Mouse (Mus musculus) limb, embryonic 14.5 days (tissue): ENCODE results near the gene Mapk3. TPM values are rescaled to one million over a fixed set of nuclear protein-coding genes. Genes with fewer than 3 reads are reported as not detected.

Source experiments
- ATAC-seq: fragments of 200-750 bp; cut with Nextera tagmentation; 2 replicates; pipeline ENCODE4 v1.8.0; 2017; ENCODE audit warnings: low read depth, moderate number of reproducible peaks, moderate TSS enrichment; ENCODE audit not compliant: low FRiP score
- DNase-seq: peaks from one replicate; pipeline ENCODE4 v3.0.0-alpha.2; 2015; ENCODE audit warnings: low spot score
- H3K27ac ChIP-seq: fragments of 300-500 bp; sonication (generic); replicated peaks from 2 replicates; pipeline ENCODE4 v1.5.1; 2014; ENCODE audit warnings: low read depth, mild to moderate bottlenecking, low read length, moderate library complexity, mixed read lengths
- H3K27me3 ChIP-seq: fragments of 300-500 bp; sonication (generic); 2 replicates; pipeline ENCODE4 v1.6.1; 2014; ENCODE audit warnings: low read length, mixed read lengths; ENCODE audit not compliant: control insufficient read depth, insufficient read depth
- H3K36me3 ChIP-seq: fragments of 300-500 bp; sonication (generic); 2 replicates; pipeline ENCODE4 v1.6.1; 2014; ENCODE audit warnings: mild to moderate bottlenecking, low read length, moderate library complexity, mixed read lengths; ENCODE audit not compliant: control insufficient read depth, insufficient read depth
- H3K4me1 ChIP-seq: fragments of 300-500 bp; sonication (generic); 2 replicates; pipeline ENCODE4 v1.6.1; 2014; ENCODE audit warnings: antibody characterized with exemption, low read length, mixed read lengths; ENCODE audit not compliant: control insufficient read depth, insufficient read depth
- H3K4me2 ChIP-seq: fragments of 300-500 bp; sonication (generic); replicated peaks from 2 replicates; pipeline ENCODE4 v1.6.1; 2014; ENCODE audit warnings: low read depth, mild to moderate bottlenecking, low read length, moderate library complexity; ENCODE audit not compliant: severe bottlenecking
- H3K4me3 ChIP-seq: fragments of 300-500 bp; sonication (generic); replicated peaks from 2 replicates; pipeline ENCODE4 v1.5.1; 2014; ENCODE audit warnings: low read length
- H3K9ac ChIP-seq: fragments of 300-500 bp; sonication (generic); 2 replicates; pipeline ENCODE4 v1.6.1; 2014; ENCODE audit warnings: mild to moderate bottlenecking, low read depth, low read length, moderate library complexity; ENCODE audit not compliant: severe bottlenecking
- H3K9me3 ChIP-seq: fragments of 300-500 bp; sonication (generic); 2 replicates; pipeline ENCODE4 v1.6.1; 2016; ENCODE audit warnings: low read length; ENCODE audit not compliant: control insufficient read depth
- POLR2A ChIP-seq: fragments of 200-500 bp; IDR thresholded peaks from 2 replicates; pipeline ENCODE4 v1.8.0; 2012; ENCODE audit warnings: inconsistent platforms, mild to moderate bottlenecking, moderate library complexity, borderline replicate concordance; ENCODE audit not compliant: insufficient read depth, insufficient read length; ENCODE audit errors: extremely low read depth
- WGBS: fragments of 180-500 bp; shearing (Covaris S2); extraction: QIAGEN DNeasy Blood & Tissue Kit; methylation state at CpG from one replicate; pipeline ENCODE4 v1.1.7; 2014; 5-methylcytosine and 5-hydroxymethylcytosine counted together
- polyA plus RNA-seq, 2 experiments: library from polyadenylated mRNA; depleted of rRNA in 1 of 2; stranded (reverse) in 1 of 2; unstranded in 1 of 2; fragments of >200 nt; fragmentation: Nextera tagmentation in 1 of 2; extraction: Ambion mirVana in 1 of 2; gene quantifications; 2 replicates each; pipeline versions ENCODE4 v1.2.1 to v1.2.3; 2012 to 2014

The Mapk3 gene
- polyA plus RNA-seq, 2 experiments = 52.4 to 134 TPM

DNA sequence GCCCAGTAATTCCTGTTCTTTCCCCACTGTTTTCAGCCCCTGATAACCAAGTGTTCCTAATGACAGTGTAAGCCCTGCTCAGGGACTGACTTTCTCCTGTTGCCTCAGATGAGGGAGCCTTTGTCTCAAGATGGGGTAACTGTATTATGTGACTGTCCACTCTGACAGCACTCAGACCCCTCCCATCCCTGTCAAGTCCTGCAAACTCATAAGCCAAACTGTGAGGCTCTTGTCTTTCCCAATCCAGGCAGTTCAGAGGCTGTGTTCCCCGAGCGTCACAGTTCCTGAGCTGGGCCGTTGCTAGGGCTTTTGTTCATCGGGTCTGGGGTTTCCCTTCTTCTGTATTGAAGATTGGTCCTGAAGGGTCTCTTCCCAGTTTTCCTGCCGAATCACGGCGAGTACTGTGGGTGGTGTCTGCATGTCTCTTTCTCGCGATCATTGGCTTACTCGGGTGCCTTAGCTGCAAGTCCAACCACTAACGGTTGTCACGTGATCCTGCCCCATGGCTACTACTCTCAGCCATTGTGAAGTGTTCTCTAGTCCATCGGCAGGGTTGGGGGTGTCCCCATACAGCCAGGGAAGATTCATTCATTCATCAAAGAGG is 19.2 kb upstream of the Mapk3 start:
- no peak for DNase-seq
- Histone ChIP-seq H3K36me3 (no peaks in the 10 kb centered on the region), H3K4me2 (no peak overlapping the region), H3K27me3 (no peaks in the 10 kb centered on the region), H3K4me3 (no peak overlapping the region), H3K4me1 (no peaks in the 10 kb centered on the region), H3K9me3 (no peaks in the 10 kb centered on the region), H3K27ac (no peak overlapping the region), H3K9ac (no peak overlapping the region)
- WGBS = 80% methylated on average over 13 of the region's 13 CpGs
- no peak for TF ChIP-seq POLR2A
- ATAC-seq = no peak

DNA sequence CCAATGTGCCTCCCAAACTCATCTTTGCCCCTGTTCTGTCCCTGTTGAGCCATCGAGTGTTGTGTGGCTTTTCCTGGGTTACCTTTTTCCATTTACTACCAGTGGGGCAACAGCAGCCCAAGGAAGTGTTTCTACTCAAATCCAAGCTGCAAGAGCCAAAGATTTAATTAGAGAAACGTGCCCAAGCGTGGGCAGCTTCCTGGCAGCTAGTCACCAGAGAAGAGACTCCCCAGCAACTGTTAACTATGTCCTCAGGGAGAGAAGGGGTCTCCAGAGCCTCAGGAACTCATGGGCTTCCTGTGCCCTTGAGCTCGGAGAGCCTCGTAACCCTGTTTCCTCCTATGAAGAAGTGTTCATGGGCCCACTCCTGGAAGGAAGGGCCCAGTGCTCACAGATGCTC is 18.4 kb upstream of the Mapk3 start:
- no peak for TF ChIP-seq POLR2A
- WGBS = 60% methylated on average over 5 of the region's 5 CpGs
- Histone ChIP-seq H3K4me1 (no peaks in the 10 kb centered on the region), H3K9ac (no peak overlapping the region), H3K27ac (no peak overlapping the region), H3K4me2 (no peak overlapping the region), H3K4me3 (no peak overlapping the region), H3K9me3 (no peaks in the 10 kb centered on the region), H3K27me3 (no peaks in the 10 kb centered on the region), H3K36me3 (no peaks in the 10 kb centered on the region)
- ATAC-seq = no peak
- no peak for DNase-seq

- no peak for DNase-seq
- H3K4me1 ChIP-seq = no peaks in the 10 kb centered on the region
- H3K27ac ChIP-seq = no peak overlapping the region
- H3K9me3 ChIP-seq = no peaks in the 10 kb centered on the region
- no peak overlapping the region for H3K4me3 ChIP-seq
- TF ChIP-seq POLR2A = no peak
- H3K9ac ChIP-seq = no peak overlapping the region
- ATAC-seq = no peak
- no peak overlapping the region for H3K4me2 ChIP-seq
- 87% methylated on average over 5 of the region's 5 CpGs for WGBS
- H3K36me3 ChIP-seq = no peaks in the 10 kb centered on the region
- no peaks in the 10 kb centered on the region for H3K27me3 ChIP-seq
Measured at GRCm38 (mm10) chr7:126741452-126741851, 17.9 kb upstream of the Mapk3 start.

- ATAC-seq (no peak), DNase-seq (no peak)
- Histone ChIP-seq H3K4me1 (no peaks in the 10 kb centered on the region), H3K27me3 (no peaks in the 10 kb centered on the region), H3K4me3 (no peak overlapping the region), H3K4me2 (no peak overlapping the region), H3K9me3 (no peaks in the 10 kb centered on the region), H3K36me3 (no peaks in the 10 kb centered on the region), H3K27ac (no peak overlapping the region), H3K9ac (no peak overlapping the region)
- no peak for TF ChIP-seq POLR2A
- 89% methylated on average over 13 of the region's 13 CpGs for WGBS
Measured at GRCm38 (mm10) chr7:126741964-126742482, 17.4 kb upstream of the Mapk3 start.

DNA sequence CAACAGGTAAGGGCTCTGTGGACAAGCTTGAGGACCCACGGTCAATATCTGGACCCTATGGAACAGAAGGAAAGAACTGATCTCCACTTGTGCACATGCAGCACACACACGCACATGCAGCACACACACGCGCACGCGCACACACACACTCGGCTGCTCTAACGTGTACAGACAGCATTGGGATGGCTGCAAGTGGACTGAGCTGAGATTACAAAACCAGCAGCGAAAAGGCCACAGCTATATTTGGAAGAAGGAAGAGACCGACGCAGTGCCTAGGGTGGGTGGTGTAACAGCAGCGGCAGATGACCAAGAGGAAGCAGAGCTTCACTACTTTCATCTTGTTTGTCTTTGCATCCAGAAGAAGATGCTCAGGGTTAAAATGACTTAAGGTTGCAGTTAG is 13.3 kb upstream of the Mapk3 start:
- no peak for TF ChIP-seq POLR2A
- WGBS = 88% methylated on average over 12 of the region's 12 CpGs
- Histone ChIP-seq H3K9ac (no peak overlapping the region), H3K9me3 (no peaks in the 10 kb centered on the region), H3K27ac (no peak overlapping the region), H3K4me2 (no peak overlapping the region), H3K4me3 (no peak overlapping the region), H3K27me3 (no peaks in the 10 kb centered on the region), H3K36me3 (no peaks in the 10 kb centered on the region), H3K4me1 (no peaks in the 10 kb centered on the region)
- ATAC-seq (no peak), DNase-seq (no peak)
